Mouse (Mus musculus): ENCODE measurements at regions not wholly inside any gene's neighbourhood (a gene's known extent, or its start where the extent isn't known, plus 50 kb on each side); places are given as distances from the start of the nearest gene placed in this dataset.

DNA sequence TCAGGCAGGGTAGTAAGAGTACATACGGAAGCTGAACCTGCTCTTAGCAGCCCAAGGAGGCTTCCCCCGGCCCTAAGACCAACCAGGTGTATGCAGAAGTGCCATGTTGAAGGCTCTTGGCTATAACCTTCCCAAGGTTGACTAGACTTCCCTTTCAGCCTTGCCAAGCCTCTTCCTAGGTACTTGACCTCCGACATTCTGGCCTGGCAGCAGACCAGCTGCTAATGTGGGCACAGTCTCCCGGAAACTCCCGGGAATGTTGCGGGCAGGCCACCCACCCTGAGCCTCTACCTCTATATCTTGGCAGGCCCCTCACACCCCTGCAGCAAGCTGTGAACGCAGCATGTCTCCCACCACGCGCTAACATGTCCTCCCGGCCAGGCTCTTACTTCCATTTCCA lies 201.1 kb downstream of the Thbs2 start:
- no peak for DNase-seq

DNA sequence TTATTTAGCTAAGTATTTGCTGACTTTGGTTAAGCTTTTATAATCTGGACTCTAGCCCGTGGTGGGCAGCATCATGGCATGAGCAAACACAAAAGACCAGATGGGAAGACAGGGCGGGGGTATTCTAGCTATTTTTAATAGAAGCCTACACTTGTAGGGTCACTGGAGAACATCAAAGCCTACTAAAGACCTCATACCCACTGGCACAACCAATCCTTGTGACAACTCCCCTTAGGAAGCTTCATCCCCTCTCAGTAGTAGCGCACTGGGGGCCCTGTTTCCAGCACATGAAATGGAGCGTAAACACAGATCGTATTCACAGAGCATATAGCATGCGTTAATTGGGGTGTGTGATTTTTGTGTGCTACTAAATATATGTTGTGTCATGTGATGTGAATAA lies 202.4 kb downstream of the Smoc2 start:
- no peak for DNase-seq

DNA sequence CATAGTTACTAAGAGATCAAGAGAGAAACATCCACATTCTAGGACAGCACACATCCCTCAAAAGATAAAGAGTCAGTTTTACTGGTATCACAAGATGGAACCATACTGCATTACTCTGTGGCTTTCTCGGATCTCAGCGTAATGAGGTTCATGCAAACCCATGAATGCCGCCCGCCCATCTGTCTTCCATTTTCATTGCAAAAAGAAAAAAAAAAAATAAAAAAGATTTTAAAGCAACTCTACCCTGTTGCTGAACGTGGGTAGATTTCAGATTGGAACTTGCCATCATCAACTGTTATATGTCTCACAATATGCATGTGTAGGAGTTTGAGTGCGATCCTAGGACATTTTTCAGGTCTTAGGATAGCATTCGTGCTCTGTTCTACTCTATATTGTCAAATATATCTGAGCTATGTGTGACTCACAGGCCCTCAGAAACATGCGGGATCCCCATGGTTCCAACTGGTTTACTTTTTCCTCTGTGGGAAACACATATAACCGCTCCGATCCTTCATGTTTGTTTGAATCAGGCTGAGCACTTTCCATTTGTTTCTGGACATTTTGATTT lies 199.7 kb downstream of the Smoc2 start:
- no peak for DNase-seq

GRCm38 (mm10) chr17:14476707-14477106 lies 197.4 kb downstream of the Smoc2 start:
- no peak for DNase-seq

DNA sequence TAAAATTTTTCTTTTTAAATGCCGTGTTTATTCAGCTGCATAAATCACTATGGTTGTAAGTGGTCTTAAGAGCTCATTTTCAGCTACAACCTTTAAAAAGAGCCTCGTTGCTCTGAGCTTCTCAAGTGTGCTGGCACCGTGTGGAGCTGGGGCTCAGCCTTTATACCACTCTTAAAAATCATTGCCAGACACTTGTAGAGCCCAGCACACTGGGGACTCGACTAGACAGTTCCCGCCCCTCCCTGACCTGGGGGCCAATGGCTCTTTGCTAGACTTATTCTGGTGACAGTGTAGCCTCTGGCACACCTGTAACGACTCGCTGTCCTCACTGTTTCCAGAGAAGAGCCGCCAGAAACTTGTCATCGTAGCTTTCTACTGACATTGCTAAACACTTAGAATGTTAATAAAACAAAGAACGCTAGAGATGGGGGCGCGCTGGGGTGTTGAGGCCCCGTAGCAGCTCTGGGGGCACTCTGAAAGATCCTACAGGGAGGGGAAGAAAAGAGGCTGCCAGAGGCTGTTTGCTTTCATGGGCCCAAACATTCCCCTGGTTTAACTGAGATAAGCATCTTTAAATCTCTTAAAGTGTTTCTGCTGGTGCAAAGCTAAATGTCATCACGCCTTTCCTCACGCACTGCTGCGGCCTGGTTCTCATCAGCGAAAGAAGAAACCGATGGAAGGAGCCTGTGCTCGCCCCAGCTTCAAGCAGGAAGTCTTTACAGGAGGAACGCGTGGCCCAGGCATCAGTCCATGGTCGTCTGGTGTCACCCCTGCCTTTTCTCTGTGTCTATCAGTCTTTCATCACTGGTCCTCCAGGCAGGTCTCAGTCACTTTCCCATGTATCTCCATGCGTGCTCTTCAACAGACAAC lies 196.7 kb downstream of the Smoc2 start:
- peak; percentile 26 to 44 for DNase-seq

DNA sequence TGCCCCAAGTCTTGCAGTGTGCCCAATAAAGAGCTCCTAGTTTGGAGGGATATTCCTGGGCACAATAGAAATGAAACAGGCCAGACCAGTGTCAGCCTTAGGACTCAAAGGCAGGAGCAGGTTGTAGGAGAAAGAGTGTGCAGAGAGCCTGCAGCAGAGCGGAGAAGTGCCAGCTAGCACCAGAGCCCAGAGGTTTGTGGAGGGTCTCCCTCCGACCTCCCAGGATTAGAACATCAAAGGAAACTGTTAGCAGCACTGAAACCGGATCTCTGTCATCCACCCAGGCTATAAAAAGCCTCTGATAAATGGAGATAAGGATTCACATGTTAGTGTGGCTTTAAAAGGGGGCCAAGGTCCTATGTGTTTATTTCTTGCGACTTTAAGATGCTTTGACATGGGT lies 196.0 kb downstream of the Smoc2 start:
- DNase-seq: peak in 1 of 2 experiments; percentile 40

GRCm38 (mm10) chr17:14468754-14469488 lies 189.6 kb downstream of the Smoc2 start:
- no peak for DNase-seq

- peak in 1 of 2 experiments; percentile 33 for DNase-seq
Measured at GRCm38 (mm10) chr17:14455251-14455743, 176.0 kb downstream of the Smoc2 start.

Data from kidney, postnatal 4 days (tissue).